Mouse (Mus musculus) pancreas, adult 10 weeks (tissue): ENCODE results near the gene Serpinb6b. TPM values are rescaled to one million over a fixed set of nuclear protein-coding genes. Genes with fewer than 3 reads are reported as not detected.

Source experiments
- polyA plus RNA-seq: library from polyadenylated mRNA; stranded (reverse); fragments of 350-450 nt; fragmentation: Illumina TruSeq; extraction: RNeasy Lipid Tissue Mini Kit (QIAGEN cat#74804); gene quantifications from one replicate; pipeline ENCODE4 v1.2.3, GENCODE M21; 2015; ENCODE audit warnings: low read depth, low replicate concordance; ENCODE audit not compliant: insufficient read depth

Gene Serpinb6b
- 9.6 TPM for polyA plus RNA-seq

GRCm38 (mm10) chr13:32964989-32965811, at the start of gene Serpinb6b:
Gene Serpinb6b (plus strand): TSS chr13:32965209.

GRCm38 (mm10) chr13:33002950-33003349, 37.9 kb downstream of the Serpinb6b start, which contains the start of gene Serpinb9:
Gene Serpinb9 (plus strand): TSS chr13:33003250.

GRCm38 (mm10) chr13:33027244-33027643, 62.2 kb downstream of the Serpinb6b start, which contains the start of gene Serpinb9b:
Gene Serpinb9b (plus strand): TSS chr13:33027416.

Other genes starting within 250 kb of the Serpinb6b start
- not detected for gene Mylk4, start 181.3 kb upstream of the Serpinb6b start, polyA plus RNA-seq
- gene Wrnip1, start 163.2 kb upstream of the Serpinb6b start, polyA plus RNA-seq, result 10.4 TPM
- not detected for gene D930007J09Rik, start 162.4 kb upstream of the Serpinb6b start, polyA plus RNA-seq
- 33.7 TPM for gene Serpinb1a, start 114.0 kb upstream of the Serpinb6b start, polyA plus RNA-seq
- not detected for gene Serpinb1c, start 67.0 kb upstream of the Serpinb6b start, polyA plus RNA-seq
- 5.0 TPM for gene Serpinb9, start 38.0 kb downstream of the Serpinb6b start, polyA plus RNA-seq
- gene Serpinb9b, start 62.2 kb downstream of the Serpinb6b start, polyA plus RNA-seq, result 0.24 TPM
- not detected for gene Serpinb1b, start 113.4 kb downstream of the Serpinb6b start, polyA plus RNA-seq
- not detected for gene Serpinb9c, start 194.5 kb downstream of the Serpinb6b start, polyA plus RNA-seq
- not detected for gene Serpinb9d, start 227.8 kb downstream of the Serpinb6b start, polyA plus RNA-seq